Mouse (Mus musculus): ENCODE measurements at regions not wholly inside any gene's neighbourhood (a gene's known extent, or its start where the extent isn't known, plus 50 kb on each side); places are given as distances from the start of the nearest gene placed in this dataset.

DNA sequence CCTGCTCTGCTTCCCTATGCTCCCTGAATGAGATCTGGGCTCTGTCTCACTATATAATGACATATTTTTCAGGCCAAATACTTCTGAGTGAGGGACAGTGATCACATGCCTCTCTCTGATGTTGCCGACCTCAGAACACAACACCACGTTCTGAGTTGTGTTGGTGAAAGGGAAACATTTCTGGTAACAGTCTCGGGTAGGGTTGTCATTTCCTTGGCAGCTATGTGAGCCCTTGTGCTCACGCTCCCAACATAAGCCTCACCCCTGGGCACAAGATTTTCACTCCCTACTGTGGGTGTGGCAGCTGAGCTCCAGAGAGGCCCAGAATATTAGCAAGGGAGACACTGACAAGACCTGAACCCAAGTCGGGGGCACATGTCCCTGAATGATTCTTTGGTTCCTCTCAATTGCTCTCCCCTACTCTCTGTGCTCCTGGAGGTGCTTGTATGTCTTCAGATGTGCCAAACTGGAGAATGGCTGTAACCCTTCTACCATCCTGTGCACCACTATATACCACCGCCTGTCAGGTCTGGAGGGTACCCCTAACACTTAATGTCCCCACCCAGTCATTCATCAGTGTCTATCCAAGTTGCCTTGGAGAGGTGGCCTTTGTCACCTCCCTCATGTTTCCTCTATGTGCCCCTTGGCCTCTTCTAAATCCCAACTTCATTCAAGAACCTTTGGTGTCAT is 62.5 kb upstream of the Ampd3 start:
- Histone ChIP-seq H3K9ac (no peak overlapping the region), H3K36me3 (no peaks in the 10 kb centered on the region), H3K9me3 (no peaks in the 10 kb centered on the region), H3K4me1 (replicated peaks) (no peaks in the 10 kb centered on the region), H3K4me3 (replicated peaks) (no peak overlapping the region), H3K27ac (no peak overlapping the region), H3K4me2 (replicated peaks) (no peak overlapping the region), H3K27me3 (replicated peaks) (no peaks in the 10 kb centered on the region)
- 67% methylated on average over 6 of the region's 6 CpGs for WGBS
- ATAC-seq, result no peak

DNA sequence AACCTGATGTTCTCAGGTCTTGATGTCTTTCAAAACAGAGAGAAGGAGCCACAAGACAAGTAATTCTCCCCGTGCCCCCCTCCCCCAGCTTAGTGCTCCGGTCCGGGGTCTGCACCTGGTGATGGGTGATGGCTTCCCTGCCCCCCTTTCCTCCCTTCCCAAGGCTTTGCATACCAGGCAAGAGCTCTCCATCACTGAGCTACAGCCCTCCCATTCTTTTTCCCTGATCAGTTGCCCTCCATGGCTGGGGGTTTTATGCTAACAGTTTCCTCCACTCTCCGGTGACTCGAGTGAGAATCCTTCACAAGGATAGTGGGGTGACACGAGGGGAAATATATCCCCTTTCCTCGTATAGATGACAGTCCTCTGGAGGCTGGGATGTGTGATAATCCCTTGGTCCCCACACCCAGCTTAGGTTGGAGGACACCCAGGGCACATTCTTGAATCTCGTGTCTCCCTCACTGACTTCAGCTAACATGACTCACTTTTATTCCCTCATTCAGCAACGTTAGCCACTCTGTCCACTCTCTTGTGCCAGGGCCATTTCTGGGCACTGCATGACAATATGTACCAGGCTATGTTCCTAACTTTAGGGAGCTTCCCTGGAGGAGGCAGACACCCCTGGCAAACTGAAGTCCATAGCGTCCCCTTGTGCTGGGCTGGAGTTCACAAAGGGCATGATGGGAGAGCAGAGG is 61.9 kb upstream of the Ampd3 start:
- no peaks in the 10 kb centered on the region for H3K9me3 ChIP-seq
- no peak overlapping the region for H3K9ac ChIP-seq
- no peak overlapping the region for H3K4me2 ChIP-seq (replicated peaks)
- no peak overlapping the region for H3K4me3 ChIP-seq (replicated peaks)
- H3K27ac ChIP-seq, result no peak overlapping the region
- no peaks in the 10 kb centered on the region for H3K4me1 ChIP-seq (replicated peaks)
- no peak for ATAC-seq
- 82% methylated on average over 10 of the region's 10 CpGs for WGBS
- H3K27me3 ChIP-seq (replicated peaks), result no peaks in the 10 kb centered on the region
- no peaks in the 10 kb centered on the region for H3K36me3 ChIP-seq

DNA sequence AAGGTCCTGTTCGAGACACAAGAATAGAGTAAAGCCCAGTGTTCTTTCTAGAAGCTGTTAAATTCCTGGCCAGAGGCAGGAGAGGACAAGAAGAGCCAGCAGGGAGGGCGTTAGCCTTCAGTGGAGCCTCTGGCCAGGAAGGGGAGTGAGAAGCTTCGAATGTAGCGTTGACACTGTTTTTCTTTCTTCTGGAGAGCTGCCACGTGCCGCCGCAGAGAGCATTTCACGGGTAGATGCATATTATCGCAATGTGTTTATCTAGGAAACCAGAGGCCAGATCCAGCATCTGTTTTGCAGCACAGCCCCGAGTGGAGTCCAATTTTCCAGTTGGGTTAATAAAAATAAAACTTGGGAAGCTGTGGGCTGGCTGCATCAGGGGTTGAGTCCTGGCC is 61.3 kb upstream of the Ampd3 start:
- Histone ChIP-seq H3K9ac (no peak overlapping the region), H3K4me3 (replicated peaks) (no peak overlapping the region), H3K36me3 (no peaks in the 10 kb centered on the region), H3K4me2 (replicated peaks) (no peak overlapping the region), H3K4me1 (replicated peaks) (no peaks in the 10 kb centered on the region), H3K27me3 (replicated peaks) (no peaks in the 10 kb centered on the region), H3K9me3 (no peaks in the 10 kb centered on the region), H3K27ac (no peak overlapping the region)
- whole genome bisulfite sequencing, result 38% methylated on average over 10 of the region's 10 CpGs
- no peak for ATAC-seq

DNA sequence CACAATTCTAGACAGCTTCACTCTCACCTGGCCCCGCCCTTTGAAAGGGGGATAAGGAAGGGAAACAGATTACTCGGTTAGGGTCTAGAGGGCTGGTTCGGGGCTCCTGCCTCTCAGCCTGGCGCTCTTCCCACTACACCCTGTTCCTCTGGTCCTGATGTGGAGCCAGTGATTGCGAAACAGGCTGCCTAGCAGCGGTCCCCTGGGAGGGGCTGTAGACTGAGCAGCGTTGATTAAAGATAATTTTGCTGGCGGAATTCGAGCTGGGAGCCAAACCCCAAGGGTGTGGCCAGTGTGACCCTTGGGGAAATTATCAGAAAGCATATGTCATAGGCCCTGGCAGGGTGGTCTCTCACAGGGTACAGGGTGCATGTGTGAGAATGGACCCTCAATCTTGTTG is 59.9 kb upstream of the Ampd3 start:
- H3K9me3 ChIP-seq, result no peaks in the 10 kb centered on the region
- no peak overlapping the region for H3K4me2 ChIP-seq (replicated peaks)
- H3K4me1 ChIP-seq (replicated peaks), result no peaks in the 10 kb centered on the region
- no peaks in the 10 kb centered on the region for H3K36me3 ChIP-seq
- no peaks in the 10 kb centered on the region for H3K27me3 ChIP-seq (replicated peaks)
- no peak for ATAC-seq
- 72% methylated on average over 9 of the region's 9 CpGs for WGBS
- no peak overlapping the region for H3K27ac ChIP-seq
- H3K9ac ChIP-seq, result no peak overlapping the region
- H3K4me3 ChIP-seq (replicated peaks), result no peak overlapping the region

DNA sequence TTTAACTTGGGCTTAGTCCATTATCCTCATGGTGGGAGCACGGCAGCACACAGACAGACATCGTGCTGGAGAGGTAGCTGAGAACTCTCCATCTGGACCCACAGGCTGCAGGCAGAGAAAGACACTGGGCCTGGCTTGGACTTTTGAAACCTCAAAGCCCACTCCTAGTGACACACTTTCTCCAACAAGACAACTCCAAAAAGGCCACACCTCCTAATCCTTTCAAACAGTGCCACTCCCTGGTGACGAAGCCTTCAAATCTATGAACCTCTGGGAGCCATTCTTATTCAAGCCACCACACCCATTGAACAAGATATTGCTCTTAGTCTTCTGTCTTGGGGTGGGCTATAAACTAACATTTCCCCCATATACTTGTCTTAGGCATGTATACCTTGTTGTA is 59.2 kb upstream of the Ampd3 start:
- Histone ChIP-seq H3K4me1 (replicated peaks) (no peaks in the 10 kb centered on the region), H3K4me2 (replicated peaks) (no peak overlapping the region), H3K27ac (no peak overlapping the region), H3K27me3 (replicated peaks) (no peaks in the 10 kb centered on the region), H3K9me3 (no peaks in the 10 kb centered on the region), H3K9ac (no peak overlapping the region), H3K4me3 (replicated peaks) (no peak overlapping the region), H3K36me3 (no peaks in the 10 kb centered on the region)
- ATAC-seq, result no peak
- WGBS, result 96% methylated on average over 3 of the region's 3 CpGs

DNA sequence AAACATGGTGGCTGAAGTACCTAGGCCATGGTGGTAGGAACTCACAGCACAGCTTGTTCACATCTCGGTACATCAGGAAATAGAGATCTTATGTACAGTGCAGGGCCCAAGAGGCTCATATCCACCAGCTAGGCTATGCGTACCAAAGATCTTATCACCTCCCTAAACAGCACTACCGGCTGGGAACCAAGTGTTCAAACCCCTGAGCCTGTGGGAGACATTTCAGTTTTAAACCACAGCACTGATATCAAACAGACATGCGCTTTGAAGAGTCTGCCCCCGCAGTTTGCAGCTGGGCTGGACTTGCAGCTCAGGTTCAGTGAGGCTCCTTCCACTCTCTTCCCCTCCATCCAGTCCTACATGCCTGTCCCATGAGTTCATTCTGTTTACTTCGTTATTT is 58.4 kb upstream of the Ampd3 start:
- Histone ChIP-seq H3K4me2 (replicated peaks) (no peak overlapping the region), H3K9me3 (no peaks in the 10 kb centered on the region), H3K9ac (no peak overlapping the region), H3K4me3 (replicated peaks) (no peak overlapping the region), H3K36me3 (no peaks in the 10 kb centered on the region), H3K4me1 (replicated peaks) (no peaks in the 10 kb centered on the region), H3K27me3 (replicated peaks) (no peaks in the 10 kb centered on the region), H3K27ac (no peak overlapping the region)
- 67% methylated on average over 6 of the region's 6 CpGs for WGBS
- no peak for ATAC-seq

DNA sequence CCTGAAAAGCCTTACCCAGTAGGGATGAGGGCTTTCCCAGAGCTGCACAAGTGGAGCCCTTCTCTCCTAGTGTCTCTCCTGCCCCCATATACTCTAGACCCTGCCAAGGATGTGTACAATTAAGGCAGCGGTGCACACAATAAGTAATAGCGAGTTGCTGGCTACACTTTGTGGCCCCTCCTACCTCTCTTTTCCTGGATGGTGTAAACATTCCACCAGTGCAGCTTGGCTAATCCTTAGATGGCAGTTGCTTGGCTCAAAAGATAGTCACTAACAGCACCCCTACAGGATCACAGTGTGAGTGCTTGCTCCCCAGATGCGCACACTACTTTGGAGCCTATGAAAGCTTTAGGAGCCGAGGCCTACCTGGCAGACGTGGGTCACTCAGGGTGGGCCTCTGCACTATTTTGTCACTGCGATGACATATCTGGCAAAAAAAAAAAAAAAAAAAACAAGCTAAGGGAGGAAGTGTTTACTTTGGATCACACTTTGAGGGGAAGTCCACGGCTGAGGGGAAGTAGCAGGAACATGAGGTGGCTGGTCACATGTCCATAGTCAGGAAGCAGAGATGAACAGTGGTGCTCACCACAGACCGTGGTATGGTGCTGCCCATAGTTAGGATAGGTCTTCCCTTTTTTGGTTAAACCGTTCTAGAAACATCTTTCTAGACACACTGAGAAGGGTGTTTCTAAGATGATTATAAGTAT is 57.6 kb upstream of the Ampd3 start:
- Histone ChIP-seq H3K4me3 (replicated peaks) (no peak overlapping the region), H3K4me2 (replicated peaks) (no peak overlapping the region), H3K9ac (no peak overlapping the region), H3K27ac (no peak overlapping the region), H3K36me3 (no peaks in the 10 kb centered on the region), H3K9me3 (no peaks in the 10 kb centered on the region), H3K27me3 (replicated peaks) (no peaks in the 10 kb centered on the region), H3K4me1 (replicated peaks) (no peaks in the 10 kb centered on the region)
- WGBS, result 71% methylated on average over 9 of the region's 9 CpGs
- no peak for ATAC-seq

DNA sequence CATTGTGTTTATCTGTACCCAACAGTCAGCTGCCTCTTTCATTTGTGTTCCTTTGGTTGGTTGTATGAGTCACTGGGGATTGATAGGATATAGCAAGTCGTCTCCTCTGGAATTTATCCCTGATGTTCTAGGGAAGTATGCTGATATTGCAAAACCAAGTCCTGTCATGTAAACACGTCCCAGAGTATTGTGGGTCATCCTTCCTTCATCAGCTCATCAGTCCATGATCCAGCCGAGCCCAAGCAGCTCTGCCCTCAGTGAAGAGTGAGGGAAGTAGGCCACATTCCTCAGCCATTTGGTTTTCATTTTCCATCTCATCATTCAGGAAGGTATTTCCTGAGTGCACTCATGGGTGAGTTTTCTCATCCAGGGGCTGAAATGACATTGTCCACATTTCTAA is 54.3 kb upstream of the Ampd3 start:
- Histone ChIP-seq H3K27me3 (replicated peaks) (no peaks in the 10 kb centered on the region), H3K27ac (no peak overlapping the region), H3K4me3 (replicated peaks) (no peak overlapping the region), H3K4me2 (replicated peaks) (no peak overlapping the region), H3K9me3 (no peaks in the 10 kb centered on the region), H3K4me1 (replicated peaks) (no peaks in the 10 kb centered on the region), H3K36me3 (no peaks in the 10 kb centered on the region), H3K9ac (no peak overlapping the region)
- WGBS, result 61% methylated on average over 3 of the region's 3 CpGs
- ATAC-seq, result no peak

DNA sequence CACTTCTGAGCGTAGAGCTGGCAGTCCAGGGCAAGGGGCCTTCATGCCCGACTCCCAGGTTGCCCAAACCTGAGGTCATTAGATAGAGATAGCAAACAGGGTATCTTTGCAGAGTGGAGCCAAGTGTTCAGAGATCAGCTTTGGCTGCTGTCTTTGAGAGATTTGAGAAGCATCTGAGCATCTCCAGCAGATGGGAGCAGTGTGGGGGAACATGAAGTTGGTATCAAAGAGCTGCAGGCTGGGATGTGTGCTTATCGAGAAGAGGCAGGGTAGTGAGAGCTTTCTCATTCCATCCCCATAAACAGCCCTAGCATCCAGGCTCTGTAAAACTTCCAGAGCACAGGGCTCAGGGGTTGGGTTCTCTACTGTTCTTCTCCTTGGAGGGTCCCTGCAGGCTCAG is 52.9 kb upstream of the Ampd3 start:
- ATAC-seq, result no peak
- Histone ChIP-seq H3K36me3 (no peaks in the 10 kb centered on the region), H3K9ac (no peak overlapping the region), H3K4me1 (replicated peaks) (no peaks in the 10 kb centered on the region), H3K9me3 (no peaks in the 10 kb centered on the region), H3K4me3 (replicated peaks) (no peak overlapping the region), H3K4me2 (replicated peaks) (no peak overlapping the region), H3K27ac (no peak overlapping the region), H3K27me3 (replicated peaks) (no peaks in the 10 kb centered on the region)
- WGBS, result 82% methylated on average over 3 of the region's 3 CpGs

DNA sequence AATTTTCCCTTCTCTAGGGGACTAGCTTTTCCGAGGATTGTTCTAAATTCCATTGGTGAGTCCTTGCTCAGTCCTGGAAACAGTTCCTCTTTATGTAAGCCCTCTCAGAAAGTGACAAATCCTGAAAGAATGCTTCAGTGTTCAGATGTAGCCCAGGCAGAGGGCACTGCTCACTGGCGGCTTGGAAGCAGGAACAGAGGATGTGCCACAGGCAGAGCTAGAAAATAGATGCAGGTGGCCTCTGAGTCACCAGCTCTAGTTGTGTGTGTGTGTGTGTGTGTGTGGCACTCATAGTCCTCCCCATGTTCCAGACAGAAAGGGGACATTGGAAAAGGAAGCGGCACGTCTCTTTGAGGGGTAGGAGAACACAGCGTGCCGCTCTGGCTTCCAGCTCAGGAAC is 52.5 kb upstream of the Ampd3 start:
- WGBS, result 78% methylated on average over 6 of the region's 6 CpGs

DNA sequence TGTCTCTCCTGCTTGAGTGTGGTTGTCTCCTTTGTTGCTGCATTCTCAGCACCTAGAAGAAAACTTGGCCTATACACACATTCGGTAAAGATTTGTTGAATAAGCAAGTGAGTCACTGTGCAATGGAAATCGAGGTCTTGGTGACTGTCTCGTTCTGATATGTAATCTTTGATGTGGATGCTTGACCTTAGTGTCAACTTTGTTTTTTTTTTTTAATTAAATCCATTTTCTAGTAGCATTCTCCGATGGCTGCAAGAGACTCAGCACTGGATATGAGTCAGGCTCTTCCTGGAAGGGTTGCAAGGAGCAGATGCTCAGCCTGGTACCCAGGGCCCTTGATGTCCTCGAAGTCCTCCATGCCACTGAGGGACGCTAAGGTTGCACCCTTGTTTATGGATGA is 50.9 kb upstream of the Ampd3 start:
- Histone ChIP-seq H3K27me3 (replicated peaks) (no peaks in the 10 kb centered on the region), H3K27ac (no peak overlapping the region), H3K9me3 (no peaks in the 10 kb centered on the region), H3K4me3 (replicated peaks) (no peak overlapping the region), H3K4me2 (replicated peaks) (no peak overlapping the region), H3K9ac (no peak overlapping the region), H3K36me3 (no peaks in the 10 kb centered on the region), H3K4me1 (replicated peaks) (no peaks in the 10 kb centered on the region)
- WGBS, result 82% methylated on average over 6 of the region's 6 CpGs
- ATAC-seq, result no peak

More for the DNA sequence above, 52.5 kb upstream of the Ampd3 start:
- H3K27ac ChIP-seq, result no peak overlapping the region
- ATAC-seq, result no peak
- no peaks in the 10 kb centered on the region for H3K9me3 ChIP-seq
- no peaks in the 10 kb centered on the region for H3K36me3 ChIP-seq
- H3K4me3 ChIP-seq (replicated peaks), result no peak overlapping the region
- H3K4me2 ChIP-seq (replicated peaks), result no peak overlapping the region
- H3K4me1 ChIP-seq (replicated peaks), result no peaks in the 10 kb centered on the region
- no peak overlapping the region for H3K9ac ChIP-seq
- H3K27me3 ChIP-seq (replicated peaks), result no peaks in the 10 kb centered on the region

All from intestine, embryonic 15.5 days (tissue).